Mouse (Mus musculus) embryo, embryonic 10 days (tissue): ENCODE results near the gene Mtmr1.
"Not testable (repeated sequence)": the region's sequence is repeated elsewhere in the genome, so short reads cannot be mapped to it uniquely, and the experiment has no call there.

Source experiments
- DNase-seq: peaks from one replicate; pipeline ENCODE4 v3.0.0-alpha.2; 2015; ENCODE audit warnings: low spot score

The Mtmr1 gene

GRCm38 (mm10) chrX:71364554-71364991, at the start of gene Mtmr1:
Mtmr1 (plus strand) TSS chrX:71364760.
- peak; percentile 74 for DNase-seq

- no peak for DNase-seq
Observed at GRCm38 (mm10) chrX:71352033-71352432, 12.5 kb upstream of the Mtmr1 start.

DNA sequence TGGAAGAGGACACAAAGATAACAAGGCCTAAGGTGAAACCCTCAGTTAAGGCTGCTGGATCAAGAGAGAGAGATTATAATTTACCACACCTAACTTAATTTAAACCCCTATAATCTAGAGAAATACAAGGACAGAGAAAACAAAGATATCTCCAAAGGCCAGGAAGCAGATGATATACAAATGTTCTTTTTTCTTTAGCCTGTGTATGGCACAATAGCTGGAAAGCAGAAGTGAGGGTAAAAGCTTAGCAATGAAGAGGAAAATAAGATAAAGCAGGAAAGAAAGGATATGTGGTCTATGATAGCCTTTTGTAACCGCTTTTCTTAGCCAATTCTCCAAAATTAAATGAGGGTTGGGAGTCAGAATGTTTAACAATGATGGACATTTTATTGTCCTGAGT, 9.2 kb upstream of the Mtmr1 start:
- DNase-seq = no peak

GRCm38 (mm10) chrX:71361793-71362192, 2.8 kb upstream of the Mtmr1 start:
- DNase-seq = not testable (repeated sequence)

DNA sequence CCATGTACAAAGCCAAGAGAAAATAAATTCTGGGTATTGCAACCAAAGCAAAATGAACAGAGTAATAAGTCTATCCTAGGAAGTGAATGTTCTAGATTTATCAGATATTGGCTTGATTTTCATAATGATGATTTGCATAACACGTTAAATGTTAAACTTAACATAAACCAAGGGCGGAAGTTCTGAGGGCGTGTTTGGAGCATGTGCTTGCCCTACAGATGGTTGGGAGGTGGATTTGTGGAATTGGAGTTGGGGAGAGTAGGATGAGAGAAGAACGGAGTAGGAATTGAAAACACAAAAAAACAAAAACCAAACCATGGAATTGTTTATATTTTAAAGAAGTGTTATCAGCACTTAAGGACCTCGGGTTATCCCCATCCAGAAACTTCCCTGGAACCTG, 498 bp upstream of the Mtmr1 start:
- DNase-seq = no peak

- peak; percentile 16 for DNase-seq
Observed at GRCm38 (mm10) chrX:71365011-71365410, 451 bp downstream of the Mtmr1 start.

- DNase-seq = no peak
Observed at GRCm38 (mm10) chrX:71365510-71365909, 950 bp downstream of the Mtmr1 start.

- DNase-seq = peak; percentile 4
Observed at GRCm38 (mm10) chrX:71366973-71367372, 2.4 kb downstream of the Mtmr1 start.

DNA sequence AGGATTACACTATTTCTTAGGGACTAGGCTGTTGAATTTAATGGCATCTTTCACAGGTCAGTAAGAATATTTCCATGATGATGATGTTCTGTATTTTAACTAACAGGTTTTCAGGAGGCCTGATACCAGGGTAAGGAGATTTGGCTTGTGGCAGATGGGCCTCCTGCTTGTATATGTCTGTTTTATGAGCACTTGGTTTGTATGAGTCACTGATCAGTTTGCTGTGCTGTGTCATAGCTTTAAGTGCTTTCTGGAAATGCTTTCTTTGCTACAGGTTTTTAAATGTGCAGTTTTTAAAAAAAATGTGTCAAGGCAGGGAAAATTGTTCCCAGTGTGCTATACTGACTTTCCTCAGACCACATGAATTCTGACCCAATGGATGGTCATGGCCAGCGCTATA, 12.2 kb downstream of the Mtmr1 start:
- DNase-seq = no peak

DNA sequence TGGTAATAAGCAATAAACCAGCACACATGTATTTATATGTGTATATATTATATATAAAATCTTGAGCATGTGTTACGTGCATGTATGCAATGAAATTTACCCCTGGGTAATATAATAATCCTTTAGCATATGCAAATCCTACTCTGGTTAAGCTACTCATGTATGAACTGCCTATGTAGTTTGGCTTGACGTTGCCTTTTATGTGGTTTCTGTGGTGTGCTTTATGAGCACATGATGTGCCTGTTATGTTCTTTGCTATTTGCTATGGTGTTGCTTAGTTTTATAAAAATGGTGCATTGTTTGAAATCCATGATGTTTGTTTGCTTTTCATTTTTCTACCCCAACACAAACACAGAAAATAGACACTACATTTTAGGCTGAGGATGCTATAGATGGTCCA, 13.9 kb downstream of the Mtmr1 start:
- no peak for DNase-seq

DNA sequence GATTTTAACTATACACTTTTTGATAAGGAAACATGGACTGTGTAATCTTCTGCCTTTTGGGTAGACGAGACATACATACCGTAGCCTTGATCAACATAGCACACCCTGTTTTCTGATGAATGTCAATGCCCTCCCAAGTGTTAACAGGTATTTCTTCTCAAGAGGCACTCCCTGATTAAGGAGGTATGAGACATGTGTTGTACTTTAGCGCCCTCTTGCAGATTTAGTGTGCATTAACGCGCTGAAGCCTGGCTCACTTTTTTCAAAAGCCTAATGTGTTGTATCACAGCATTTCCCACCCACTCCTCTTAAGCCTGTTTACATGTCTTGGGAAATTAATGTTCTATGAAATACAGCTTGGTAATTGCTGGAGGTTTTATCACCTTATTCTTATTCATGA, 17.0 kb downstream of the Mtmr1 start:
- DNase-seq = peak; percentile 57

GRCm38 (mm10) chrX:71396326-71396725, 31.8 kb downstream of the Mtmr1 start:
- DNase-seq = no peak

DNA sequence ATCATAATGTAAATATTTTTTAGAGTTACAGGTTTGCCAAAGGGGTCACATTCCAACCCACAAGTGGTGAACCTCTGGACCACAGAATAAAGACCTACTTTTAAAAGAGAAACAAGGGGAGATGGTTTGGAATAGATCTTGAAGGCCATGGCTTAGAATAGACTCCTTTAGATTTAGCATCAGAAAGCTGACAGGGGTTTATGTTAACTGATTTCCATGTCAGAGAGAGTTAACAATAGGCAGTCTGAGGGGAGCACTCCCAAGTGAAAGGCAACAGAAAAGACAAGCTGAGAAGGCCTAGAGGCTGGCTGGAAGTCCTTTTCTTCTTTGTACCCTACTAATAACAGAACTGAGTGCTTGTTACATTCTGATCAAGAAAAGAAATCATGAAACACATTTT, 41.7 kb downstream of the Mtmr1 start:
- no peak for DNase-seq

DNA sequence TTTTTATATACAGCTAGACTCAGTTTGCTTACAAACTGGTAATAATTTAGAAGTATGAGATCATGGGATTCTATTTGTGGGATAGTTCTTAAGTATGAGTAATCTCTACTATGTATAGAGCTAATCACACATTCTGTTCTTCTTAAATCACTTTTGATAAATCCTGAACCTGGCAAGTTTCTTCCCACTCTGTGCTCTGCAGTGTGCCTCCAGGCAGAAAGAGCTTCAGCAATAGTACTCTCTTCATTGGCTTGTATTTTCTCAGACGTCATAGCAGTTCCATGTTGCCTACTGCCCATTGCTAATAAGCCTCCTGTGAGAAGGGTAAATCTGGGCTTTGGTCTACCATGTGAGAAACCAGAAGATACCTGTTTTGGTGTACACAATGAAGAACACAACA, 43.8 kb downstream of the Mtmr1 start:
- DNase-seq = no peak

GRCm38 (mm10) chrX:71412776-71413175, 48.2 kb downstream of the Mtmr1 start:
- DNase-seq = no peak

DNA sequence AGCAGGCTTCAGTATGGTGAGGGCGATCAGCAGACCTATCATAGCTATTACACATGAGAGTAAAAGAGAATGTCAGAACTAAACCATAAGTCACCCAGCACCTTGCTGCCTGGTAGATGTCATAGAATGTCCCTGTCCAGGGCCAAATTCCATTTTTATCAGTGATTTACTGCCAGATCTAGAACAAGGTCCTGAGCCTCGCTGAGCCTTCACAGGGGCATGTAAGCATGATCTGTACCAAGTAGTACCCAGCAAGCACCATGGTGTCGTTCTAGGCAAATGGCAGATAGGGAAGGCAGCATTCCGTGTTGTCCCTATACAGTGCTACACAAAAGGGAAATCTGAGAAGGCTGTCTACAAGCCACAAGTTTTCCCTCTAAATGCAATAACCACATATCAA, 49.1 kb downstream of the Mtmr1 start:
- no peak for DNase-seq

DNA sequence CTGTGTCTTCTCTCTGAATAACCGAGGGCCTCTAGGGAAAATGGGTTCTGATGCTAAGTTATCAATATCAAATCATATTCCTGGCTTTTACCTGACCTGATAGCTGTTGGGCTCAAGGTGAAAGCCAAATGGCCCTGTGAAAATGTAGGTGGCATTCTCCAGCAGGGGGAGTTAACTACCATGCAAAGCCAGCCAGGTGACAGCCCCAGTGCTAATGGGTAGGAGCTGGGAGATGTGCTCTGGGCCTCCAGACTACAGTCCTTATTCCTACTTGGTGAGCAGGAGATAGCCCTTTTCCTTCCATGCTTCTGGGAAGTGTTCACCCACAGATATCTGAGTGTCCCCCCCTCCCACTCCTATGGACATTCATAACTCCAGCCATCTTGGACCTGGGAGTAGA, 60.3 kb downstream of the Mtmr1 start:
- DNase-seq = no peak

- peak; percentile 83 for DNase-seq
Observed at GRCm38 (mm10) chrX:71425746-71426519, 61.4 kb downstream of the Mtmr1 start.

DNA sequence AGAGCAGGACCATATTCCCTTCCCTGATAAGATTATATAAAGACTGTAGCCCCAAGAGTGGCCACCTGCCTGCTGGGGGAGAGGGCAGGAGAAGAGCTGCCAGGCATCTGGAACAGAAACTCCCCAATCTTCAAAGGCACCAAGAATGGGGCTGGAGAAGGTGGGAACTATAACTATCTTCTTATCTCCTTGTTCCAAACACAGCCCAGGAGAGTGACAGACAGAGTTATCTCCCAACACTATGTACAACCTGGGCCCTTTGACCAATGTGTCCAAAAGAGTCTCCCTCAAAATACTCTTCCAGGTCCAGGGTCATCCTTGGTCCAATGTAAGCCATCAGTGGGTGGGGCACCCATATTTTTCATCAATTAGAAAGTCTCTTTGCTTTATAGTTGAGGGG, 62.9 kb downstream of the Mtmr1 start:
- no peak for DNase-seq

DNA sequence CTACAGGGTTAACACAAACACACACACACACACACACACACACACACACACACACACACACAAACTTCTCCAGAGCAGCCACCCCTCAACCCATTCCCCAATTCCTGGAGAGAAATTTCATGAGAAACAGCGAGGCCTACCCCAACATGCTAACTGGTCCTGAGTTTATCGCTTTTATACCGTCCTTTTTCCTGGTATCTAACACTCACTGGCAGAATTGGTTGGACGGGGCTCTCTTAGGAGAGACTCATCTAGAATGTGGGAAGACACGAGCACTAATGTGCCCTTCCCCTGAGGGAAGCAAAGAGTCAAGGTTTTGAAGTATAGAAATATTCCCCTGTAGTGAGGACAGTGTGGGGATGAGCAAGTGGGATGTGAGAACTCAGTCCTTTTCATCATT, 66.3 kb downstream of the Mtmr1 start:
- no peak for DNase-seq

GRCm38 (mm10) chrX:71434448-71434847, 69.9 kb downstream of the Mtmr1 start:
- DNase-seq = peak; percentile 29

DNA sequence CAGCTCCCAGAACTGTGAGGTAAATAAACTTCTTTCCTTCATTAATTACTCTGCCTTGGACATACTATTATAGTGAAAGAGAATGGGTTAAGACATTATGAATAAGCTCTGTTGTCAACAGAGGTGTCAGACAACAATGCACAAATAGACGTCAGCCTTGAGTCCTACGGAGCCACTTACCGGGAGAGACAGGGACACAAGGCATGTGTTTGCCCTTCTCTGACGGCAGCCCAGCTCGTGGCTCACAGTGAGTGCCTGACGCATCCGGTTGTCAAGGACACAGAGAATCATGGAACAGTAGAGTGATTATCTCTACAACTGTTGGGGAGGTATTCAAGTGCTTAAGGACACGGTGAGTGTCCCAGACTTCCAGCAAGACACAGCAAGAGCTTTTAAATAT, 70.3 kb downstream of the Mtmr1 start:
- peak; percentile 40 for DNase-seq

- DNase-seq = no peak
Observed at GRCm38 (mm10) chrX:71435542-71435941, 71.0 kb downstream of the Mtmr1 start.

- no peak for DNase-seq
Observed at GRCm38 (mm10) chrX:71439473-71439872, 74.9 kb downstream of the Mtmr1 start.
